Mouse (Mus musculus): ENCODE data around the gene Ngly1.

- TF ChIP-seq CTCF (IDR thresholded peaks at IDR 0.05; ENCODE audit: low read depth) (no peak), EP300 (IDR thresholded peaks at IDR 0.05; ENCODE audit: low read depth) (no peak)
Measured at GRCm38 (mm10) chr14:16230581-16230980, 18.5 kb upstream of the Ngly1 start.

All from heart, postnatal 0 days (tissue).